In the genomic region with DNA sequence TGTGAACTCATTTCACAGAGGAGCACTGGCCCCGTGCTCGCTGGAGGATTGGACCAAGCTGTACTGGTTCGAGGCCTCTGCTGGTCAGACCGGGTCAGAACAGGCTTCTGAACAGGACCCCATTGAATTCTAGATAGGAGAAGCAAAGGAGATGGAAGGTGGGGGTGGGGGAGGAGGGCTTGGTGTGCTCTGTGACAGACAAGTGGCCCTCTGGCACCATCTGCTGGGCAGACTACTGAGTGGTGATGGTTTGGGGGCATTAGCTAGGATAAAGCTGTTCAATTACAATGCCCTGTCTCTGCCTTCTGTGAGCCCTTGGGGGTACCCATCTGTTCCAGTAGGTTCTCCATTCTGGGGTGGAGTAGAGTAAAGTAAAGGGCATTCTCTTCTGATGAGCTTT, we compare ENCODE assay signal across 8 mouse cellular contexts. TPM values are rescaled to one million over a fixed set of nuclear protein-coding genes. Genes with fewer than 3 reads are reported as not detected.
A peak's percentile ranks its signal among the peaks of the same experiment; 100 is the strongest.
DNase-seq lines count a peak whose midpoint lies in the region; ATAC-seq and TF ChIP-seq lines count a peak whose summit lies in the region.

No protein-coding gene starts in this region.

- H3K9me3 ChIP-seq in forebrain, embryonic 14.5 days (replicated peaks; ENCODE audit: control insufficient read depth, low read length) = no peaks in the 10 kb centered on the region
- H3K9me3 ChIP-seq in hindbrain, embryonic 13.5 days = no peaks in the 10 kb centered on the region

- in situ Hi-C loops in Patski (cut with MboI; ENCODE audit: low pct_unique_long_range_greater_than_20kb) = loop anchor here (10.0 kb wide), 2 partner anchors 165 to 395 kb away; no protein-coding TSS in a partner anchor

- CTCF ChIA-PET in Patski (lab: Charles Lee) = interaction anchor here (0.6 to 2.3 kb wide), 23 partner anchors 8 to 416 kb away, joined by 3 to 13 read pairs (median 4); a partner anchor contains a TSS

- ATAC-seq in Patski = no peak
- peak; percentile 68; the same call in 1 of the 2 replicates for ATAC-seq in forebrain, embryonic 14.5 days
- ATAC-seq in hindbrain, embryonic 13.5 days (ENCODE audit: low FRiP score) = peak; percentile 61; the same call in 1 of the 2 replicates
- no peak; the same call in 1 of the 2 replicates for ATAC-seq in monocyte, adult 5-6 weeks (replicated peaks; ENCODE audit: insufficient number of reproducible peaks, low FRiP score, low TSS enrichment, poor library complexity, severe bottlenecking)

- no peak overlapping the region for H3K4me2 ChIP-seq in forebrain, embryonic 14.5 days (ENCODE audit: low read length)
- H3K4me2 ChIP-seq in hindbrain, embryonic 13.5 days = peak overlapping the region; percentile 2; the same call in 1 of the 2 replicates

- no peaks in the 10 kb centered on the region for H3K27me3 ChIP-seq in Patski
- no peaks in the 10 kb centered on the region for H3K27me3 ChIP-seq in forebrain, embryonic 14.5 days (replicated peaks; ENCODE audit: control insufficient read depth, insufficient read depth, low read length)
- H3K27me3 ChIP-seq in hindbrain, embryonic 13.5 days = 0 out of 2 replicates have a peak, but pooled peaks cover 14% of the 10 kb centered on the region

- no peak overlapping the region for H3K4me3 ChIP-seq in forebrain, embryonic 14.5 days (ENCODE audit: low read depth, low read length)
- no peak overlapping the region for H3K4me3 ChIP-seq in hindbrain, embryonic 13.5 days

- WGBS in forebrain, embryonic 14.5 days = 11% methylated on average over 4 of the region's 4 CpGs
- WGBS in hindbrain, embryonic 13.5 days = 9% methylated on average over 4 of the region's 4 CpGs

- H3K27ac ChIP-seq in forebrain, embryonic 14.5 days (ENCODE audit: low read depth, low read length) = no peak overlapping the region
- H3K27ac ChIP-seq in hindbrain, embryonic 13.5 days = no peak overlapping the region

- no peaks in the 10 kb centered on the region for H3K36me3 ChIP-seq in forebrain, embryonic 14.5 days (ENCODE audit: control insufficient read depth, insufficient read depth, low read length)
- H3K36me3 ChIP-seq in hindbrain, embryonic 13.5 days = no peaks in the 10 kb centered on the region

- POLR2A ChIA-PET in Patski (lab: Charles Lee) = no interaction called here

- no peak overlapping the region for H3K9ac ChIP-seq in forebrain, embryonic 14.5 days (ENCODE audit: low read length)
- no peak overlapping the region for H3K9ac ChIP-seq in hindbrain, embryonic 13.5 days

- no peak for DNase-seq in Patski (ENCODE audit: low read depth, low spot score)
- peak; percentile 36 for DNase-seq in cerebellum, adult 11 months
- peak; percentile 86 for DNase-seq in forebrain, embryonic 14.5 days (ENCODE audit: low spot score)
- peak; percentile 60 to 73 for DNase-seq in layer of hippocampus, postnatal 36 days
- peak; percentile 55 for DNase-seq in lung, postnatal 25 days (ENCODE audit: low spot score)
- DNase-seq in right cerebral cortex, adult 18-20 months = peak; percentile 63

- TF ChIP-seq CTCF in Patski (IDR thresholded peaks at IDR 0.05) = peak; percentile 87

- no peaks in the 10 kb centered on the region for H3K4me1 ChIP-seq in forebrain, embryonic 14.5 days (ENCODE audit: control insufficient read depth, insufficient read depth, low read length)
- H3K4me1 ChIP-seq in hindbrain, embryonic 13.5 days (replicated peaks) = no peaks in the 10 kb centered on the region

RNA-seq across cellular contexts. Expression of a gene that starts 6.5 kb away (rescaled TPM):
- polyA plus RNA-seq in Patski (2021) = not detected
- not detected in 2 replicates for polyA plus RNA-seq in forebrain, embryonic 14.5 days (2014; fragmentation: Nextera tagmentation; extraction: Ambion mirVana)
- not detected in 2 replicates for polyA plus RNA-seq in hindbrain, embryonic 13.5 days (2015; fragmentation: Nextera tagmentation; extraction: Ambion mirVana)
- not detected for total RNA-seq in layer of hippocampus, postnatal 36 days (2021)
- total RNA-seq in monocyte, adult 5-6 weeks (2017) = not detected in 3 replicates

RNA-seq across cellular contexts. Expression of a gene that starts 11.5 kb away (rescaled TPM):
- 485 TPM for polyA plus RNA-seq in Patski (2021)
- 1,258 and 1,335 TPM in 2 replicates for polyA plus RNA-seq in forebrain, embryonic 14.5 days (2014; fragmentation: Nextera tagmentation; extraction: Ambion mirVana)
- 1,097 and 1,103 TPM in 2 replicates for polyA plus RNA-seq in hindbrain, embryonic 13.5 days (2015; fragmentation: Nextera tagmentation; extraction: Ambion mirVana)
- 100 to 1,000 TPM; 456 to 518 TPM for total RNA-seq in layer of hippocampus, postnatal 36 days (2021)
- total RNA-seq in monocyte, adult 5-6 weeks (2017) = 108 to 155 TPM (median 147 TPM) in 3 replicates

Comparison
In these comparisons a context has a peak if more than half of its experiments do, and no peak if none do; other contexts are left out.
1. ATAC-seq: peak in forebrain, embryonic 14.5 days (single experiment) and hindbrain, embryonic 13.5 days (single experiment); none in Patski (single experiment) and monocyte, adult 5-6 weeks (single experiment).